Mouse (Mus musculus): ENCODE results near the gene Srcap.

The Srcap gene

GRCm38 (mm10) chr7:127573503-127574008 lies 61.8 kb downstream of the Srcap start:
- no peak for DNase-seq (ENCODE audit: low spot score)

GRCm38 (mm10) chr7:127574115-127574514 lies 62.3 kb downstream of the Srcap start:
- no peak for DNase-seq (ENCODE audit: low spot score)

- DNase-seq (ENCODE audit: low spot score), result no peak
These were observed 71.5 kb downstream of the Srcap start for GRCm38 (mm10) chr7:127583260-127583659.

- DNase-seq (ENCODE audit: low spot score), result no peak
These were observed 73.2 kb downstream of the Srcap start for GRCm38 (mm10) chr7:127585031-127585430.

- no peak for DNase-seq (ENCODE audit: low spot score)
These were observed 74.4 kb downstream of the Srcap start for GRCm38 (mm10) chr7:127586149-127586548.

GRCm38 (mm10) chr7:127587196-127587595 lies 75.4 kb downstream of the Srcap start:
- DNase-seq (ENCODE audit: low spot score), result no peak

- peak; percentile 88 for DNase-seq (ENCODE audit: low spot score)
These were observed 76.5 kb downstream of the Srcap start, which contains the start of the genes Ccdc189 and Rnf40 for GRCm38 (mm10) chr7:127588011-127588871. Gene Ccdc189, minus strand, starts transcription at chr7:127588595. Gene Rnf40, plus strand, starts transcription at chr7:127588767.

- no peak for DNase-seq (ENCODE audit: low spot score)
These were observed 77.1 kb downstream of the Srcap start for GRCm38 (mm10) chr7:127588901-127589300.

- no peak for DNase-seq (ENCODE audit: low spot score)
These were observed 77.9 kb downstream of the Srcap start for GRCm38 (mm10) chr7:127589637-127590036.

GRCm38 (mm10) chr7:127591108-127591507 lies 79.3 kb downstream of the Srcap start:
- DNase-seq (ENCODE audit: low spot score), result no peak

GRCm38 (mm10) chr7:127592575-127592974 lies 80.8 kb downstream of the Srcap start:
- no peak for DNase-seq (ENCODE audit: low spot score)

GRCm38 (mm10) chr7:127596747-127597146 lies 85.0 kb downstream of the Srcap start:
- DNase-seq (ENCODE audit: low spot score), result no peak

- DNase-seq (ENCODE audit: low spot score), result no peak
These were observed 88.8 kb downstream of the Srcap start for GRCm38 (mm10) chr7:127600612-127601011.

- DNase-seq (ENCODE audit: low spot score), result no peak
These were observed 90.0 kb downstream of the Srcap start for GRCm38 (mm10) chr7:127601735-127602134.

GRCm38 (mm10) chr7:127602903-127603302 lies 91.1 kb downstream of the Srcap start:
- DNase-seq (ENCODE audit: low spot score), result no peak

GRCm38 (mm10) chr7:127604256-127604655 lies 92.5 kb downstream of the Srcap start:
- DNase-seq (ENCODE audit: low spot score), result no peak

- no peak for DNase-seq (ENCODE audit: low spot score)
These were observed 95.4 kb downstream of the Srcap start for GRCm38 (mm10) chr7:127607150-127607549.

All from testis, postnatal 10 days (tissue).